Mouse (Mus musculus) urinary bladder, adult 18-20 months (tissue): ENCODE data around the gene Gm7298.
"Not testable (repeated sequence)": the region's sequence is repeated elsewhere in the genome, so short reads cannot be mapped to it uniquely, and the experiment has no call there.

Experiments used
- DNase-seq, 2 experiments: peaks; one replicate each; pipeline ENCODE4 v3.0.0; 2022; ENCODE audit warnings: low spot score in 2 of 2, mixed read lengths in 2 of 2

Gm7298 gene

DNA sequence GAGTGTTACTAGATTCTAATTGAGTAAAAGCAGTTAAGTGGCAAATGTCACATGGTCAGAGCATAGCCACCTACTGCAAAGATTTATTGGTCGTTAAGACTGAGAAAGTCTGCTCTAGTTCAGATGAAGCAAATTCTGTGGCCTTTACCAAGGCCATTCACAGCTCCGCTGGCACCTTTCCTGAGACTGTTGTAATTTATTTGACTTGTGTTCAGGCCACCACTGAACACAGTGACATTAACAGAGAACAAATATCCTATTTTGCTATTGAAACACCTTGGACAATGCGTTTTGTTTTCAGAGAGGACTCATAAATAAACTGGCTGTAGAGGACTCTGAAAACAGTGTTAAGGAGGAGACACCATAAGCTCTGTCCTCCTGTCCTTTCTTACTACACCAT is at the start of gene Gm7298:
Gm7298 (plus strand) TSS at position 301 of the 400 bp plus-strand sequence.
- no peak for DNase-seq

DNA sequence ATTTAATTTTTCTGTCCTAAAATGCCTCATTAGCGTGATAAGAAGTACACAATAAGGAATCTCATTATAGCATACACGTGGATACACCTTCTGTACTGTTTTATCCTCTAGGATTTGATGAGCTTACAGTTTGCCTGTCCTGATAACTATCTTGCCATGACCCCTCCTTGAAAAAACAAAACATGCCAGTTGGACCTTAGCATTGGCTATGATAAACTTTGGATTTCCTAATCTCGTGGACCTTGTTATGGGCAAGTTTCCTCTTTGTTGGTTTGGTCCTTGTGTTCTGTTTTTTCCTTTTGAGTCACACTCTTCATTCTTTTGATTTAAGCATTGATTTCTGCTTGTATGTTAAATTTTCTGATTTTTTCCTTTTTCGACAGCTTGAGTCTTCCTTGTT is 95.3 kb downstream of the Gm7298 start:
- no peak for DNase-seq

DNA sequence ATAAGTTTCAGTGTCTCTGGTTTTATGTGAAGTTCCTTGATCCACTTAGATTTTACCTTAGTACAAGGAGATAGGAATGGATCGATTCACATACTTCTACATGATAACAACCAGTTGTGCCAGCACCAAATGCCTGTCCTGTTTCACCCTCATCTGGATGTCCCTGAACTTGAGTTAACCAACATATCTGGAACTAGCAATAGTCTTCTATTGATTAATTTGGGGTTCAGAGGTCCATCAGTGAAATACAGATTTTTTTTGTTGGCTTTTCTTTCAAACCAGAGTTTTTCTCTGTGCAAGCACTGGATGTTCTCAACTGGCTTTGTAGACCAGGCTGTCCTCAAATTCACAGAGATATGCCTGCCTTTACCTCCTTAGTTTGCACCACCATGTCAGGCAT is 103.6 kb downstream of the Gm7298 start:
- DNase-seq: no peak

DNA sequence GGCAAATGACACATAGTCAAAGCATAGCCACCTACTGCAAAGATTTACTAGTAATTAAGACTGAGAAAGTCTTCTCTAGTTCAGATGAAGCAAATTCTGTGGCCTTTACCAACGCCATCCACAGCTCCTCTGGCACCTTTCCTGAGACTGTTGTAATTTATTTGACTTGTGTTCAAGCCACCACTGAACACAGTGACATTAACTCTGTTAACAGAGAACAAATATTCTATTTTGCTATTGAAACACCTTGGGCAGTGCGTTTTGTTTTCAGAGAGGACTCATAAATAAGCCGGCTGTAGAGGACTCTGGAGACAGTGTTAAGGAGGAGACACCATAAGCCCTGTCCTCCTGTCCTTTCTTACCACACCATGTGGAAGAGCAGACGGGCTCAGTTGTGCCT is 105.5 kb downstream of the Gm7298 start, which contains the start of gene Mug1:
Mug1 (plus strand) TSS at position 271 of the 400 bp plus-strand sequence.
- DNase-seq: not testable (repeated sequence)
